Mouse (Mus musculus): ENCODE measurements around the gene Ccdc85a.

DNA sequence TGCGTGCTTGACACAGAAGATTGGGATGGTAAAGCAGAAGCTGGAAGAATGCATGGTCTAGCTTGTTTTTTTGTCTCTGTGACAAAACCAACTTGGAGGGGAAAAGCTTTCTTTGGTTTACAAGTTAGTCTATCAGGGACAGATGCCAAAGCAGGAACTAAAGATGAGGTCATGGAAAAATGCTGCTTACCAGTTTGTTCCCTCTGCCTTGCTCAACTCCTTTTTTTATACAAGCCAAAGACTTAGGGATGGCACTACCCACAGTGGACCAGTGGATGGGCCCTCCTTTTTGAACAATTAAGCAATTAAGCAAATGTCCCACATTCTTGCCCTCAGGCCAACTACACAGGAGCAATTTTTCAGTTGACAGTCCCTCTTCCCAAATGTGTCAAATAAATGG is 42.8 kb downstream of the Ccdc85a start:
- no peak for TF ChIP-seq POLR2A (IDR thresholded peaks at IDR 0.05; ENCODE audit: borderline replicate concordance, insufficient read depth, low read length)
- no peak for TF ChIP-seq CTCF (IDR thresholded peaks at IDR 0.05; ENCODE audit: borderline replicate concordance, insufficient read depth, low read depth, low read length)

Data from cerebellum, adult 2 months (tissue).